Mouse (Mus musculus) hindbrain, embryonic 12.5 days (tissue): ENCODE measurements at regions not wholly inside any gene's neighbourhood (a gene's known extent, or its start where the extent isn't known, plus 50 kb on each side); places are given as distances from the start of the nearest gene placed in this dataset. TPM values are rescaled to one million over a fixed set of nuclear protein-coding genes. Genes with fewer than 3 reads are reported as not detected.
A peak's percentile ranks its signal among the peaks of the same experiment; 100 is the strongest.

ENCODE experiments used
- ATAC-seq: fragments of 200-750 bp; cut with Nextera tagmentation; 2 replicates; pipeline ENCODE4 v1.8.0; 2017; ENCODE audit warnings: moderate TSS enrichment; ENCODE audit not compliant: low FRiP score
- H3K27ac ChIP-seq: fragments of 300-500 bp; sonication (generic); 2 replicates; pipeline ENCODE4 v1.5.1; 2016; ENCODE audit warnings: mild to moderate bottlenecking
- H3K27me3 ChIP-seq: fragments of 300-500 bp; sonication (generic); 2 replicates; pipeline ENCODE4 v1.6.1; 2016; ENCODE audit warnings: mild to moderate bottlenecking
- H3K36me3 ChIP-seq: fragments of 300-500 bp; sonication (generic); 2 replicates; pipeline ENCODE4 v1.6.1; 2016; ENCODE audit warnings: mild to moderate bottlenecking
- H3K4me1 ChIP-seq: fragments of 300-500 bp; sonication (generic); 2 replicates; pipeline ENCODE4 v1.6.1; 2016
- H3K4me2 ChIP-seq: fragments of 300-500 bp; sonication (generic); replicated peaks from 2 replicates; pipeline ENCODE4 v1.6.1; 2016; ENCODE audit warnings: mild to moderate bottlenecking
- H3K4me3 ChIP-seq: fragments of 300-500 bp; sonication (generic); 2 replicates; pipeline ENCODE4 v1.5.1; 2016; ENCODE audit warnings: mild to moderate bottlenecking
- H3K9ac ChIP-seq: fragments of 300-500 bp; sonication (generic); 2 replicates; pipeline ENCODE4 v1.6.1; 2016; ENCODE audit warnings: mild to moderate bottlenecking, moderate library complexity
- H3K9me3 ChIP-seq: fragments of 300-500 bp; sonication (generic); replicated peaks from 2 replicates; pipeline ENCODE4 v1.6.1; 2016; ENCODE audit warnings: mild to moderate bottlenecking
- WGBS: fragments of 180-500 bp; shearing (Covaris S2); methylation state at CpG from one replicate; pipeline ENCODE4 v1.1.7; 2016; 5-methylcytosine and 5-hydroxymethylcytosine counted together
- microRNA-seq: library from miRNA; unstranded; fragments of <30 nt; microRNA quantifications from one replicate; pipeline ENCODE4, GENCODE M21; 2017

DNA sequence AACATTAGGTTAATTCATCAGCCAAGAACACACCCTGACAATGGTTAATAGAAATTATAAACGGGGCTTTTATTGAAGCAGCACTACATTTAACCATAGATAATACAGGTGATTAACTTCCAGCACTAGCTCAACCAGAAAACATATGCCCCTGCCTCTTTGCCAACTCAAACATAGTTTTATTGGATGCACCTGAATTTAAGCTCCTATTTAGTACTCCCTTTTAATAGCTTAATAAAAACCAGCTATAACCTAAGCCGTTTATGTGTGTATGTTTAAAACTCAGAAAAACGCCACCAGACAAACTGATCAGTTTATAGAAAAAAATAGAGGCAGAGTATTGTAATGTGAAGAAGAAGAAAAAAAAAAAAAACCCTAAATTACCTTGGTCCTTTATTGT, 1201.4 kb downstream of the A830018L16Rik start:
- Histone ChIP-seq H3K9ac (no peak overlapping the region), H3K36me3 (no peaks in the 10 kb centered on the region), H3K4me3 (no peak overlapping the region), H3K4me2 (no peak overlapping the region), H3K27ac (no peak overlapping the region), H3K9me3 (no peaks in the 10 kb centered on the region), H3K4me1 (no peaks in the 10 kb centered on the region), H3K27me3 (no peaks in the 10 kb centered on the region)
- 87% methylated on average over 3 of the region's 3 CpGs for WGBS
- no peak for ATAC-seq

DNA sequence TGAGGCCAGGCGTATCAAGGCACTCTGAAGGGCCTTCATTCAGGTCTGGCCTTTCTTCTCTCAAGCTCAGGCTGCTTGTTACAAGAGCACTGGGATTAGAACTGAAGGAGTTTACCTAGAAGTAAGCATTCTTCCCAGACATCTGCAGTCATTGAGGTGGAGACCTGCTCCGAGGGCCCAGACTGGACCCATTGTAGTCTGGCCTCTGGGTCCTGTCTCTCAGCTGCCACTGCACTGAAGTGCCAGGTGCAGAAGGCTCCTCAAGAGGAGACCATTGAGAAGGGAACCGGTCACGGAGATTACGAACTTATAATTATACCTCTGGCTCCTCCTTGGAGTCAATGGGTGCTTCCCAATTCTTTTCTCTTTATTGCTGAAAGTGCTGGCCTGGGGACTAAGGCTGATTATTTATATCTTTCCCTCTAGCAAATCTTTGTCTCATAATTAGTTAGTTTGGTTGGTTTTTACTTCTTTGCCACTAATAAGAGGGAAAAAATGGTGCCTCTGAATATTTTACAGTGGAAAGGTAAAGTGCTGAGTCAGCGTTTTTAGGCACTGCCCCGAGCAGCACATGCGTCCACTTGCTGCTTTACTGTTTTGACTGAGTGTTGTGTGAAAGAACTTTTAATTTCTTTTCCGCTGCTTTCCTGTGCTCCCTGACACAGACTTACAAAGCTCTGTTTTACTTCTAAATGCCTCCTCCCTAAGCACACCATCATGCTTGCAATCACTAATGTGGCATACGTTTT, 1202.0 kb downstream of the A830018L16Rik start:
- Histone ChIP-seq H3K4me2 (no peak overlapping the region), H3K36me3 (no peaks in the 10 kb centered on the region), H3K27me3 (no peaks in the 10 kb centered on the region), H3K4me3 (no peak overlapping the region), H3K27ac (no peak overlapping the region), H3K9ac (no peak overlapping the region), H3K9me3 (no peaks in the 10 kb centered on the region), H3K4me1 (no peaks in the 10 kb centered on the region)
- 85% methylated on average over 10 of the region's 10 CpGs for WGBS
- ATAC-seq, result no peak

DNA sequence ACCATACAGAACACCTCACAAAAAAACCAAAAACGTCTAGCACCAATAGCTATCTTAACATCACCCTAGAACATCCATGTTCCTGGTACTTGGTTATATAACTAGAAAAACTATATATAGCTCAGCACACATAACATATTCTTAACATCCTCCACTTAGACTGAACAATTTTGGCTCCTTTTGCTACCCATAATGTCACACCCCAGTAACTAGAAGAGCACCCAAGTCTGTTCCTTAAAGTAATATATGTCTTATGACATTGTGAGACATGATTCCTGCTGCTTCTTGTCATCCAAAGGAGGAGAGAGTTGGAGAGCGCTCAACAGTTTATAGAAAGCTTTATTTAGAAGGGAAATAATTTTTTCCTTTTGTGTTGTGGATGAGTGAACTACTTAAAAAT, 1206.1 kb downstream of the A830018L16Rik start:
- Histone ChIP-seq H3K27me3 (no peaks in the 10 kb centered on the region), H3K9ac (no peak overlapping the region), H3K36me3 (no peaks in the 10 kb centered on the region), H3K9me3 (no peaks in the 10 kb centered on the region), H3K27ac (no peak overlapping the region), H3K4me2 (no peak overlapping the region), H3K4me3 (no peak overlapping the region), H3K4me1 (no peaks in the 10 kb centered on the region)
- 88% methylated on average over 2 of the region's 2 CpGs for WGBS
- no peak for ATAC-seq

DNA sequence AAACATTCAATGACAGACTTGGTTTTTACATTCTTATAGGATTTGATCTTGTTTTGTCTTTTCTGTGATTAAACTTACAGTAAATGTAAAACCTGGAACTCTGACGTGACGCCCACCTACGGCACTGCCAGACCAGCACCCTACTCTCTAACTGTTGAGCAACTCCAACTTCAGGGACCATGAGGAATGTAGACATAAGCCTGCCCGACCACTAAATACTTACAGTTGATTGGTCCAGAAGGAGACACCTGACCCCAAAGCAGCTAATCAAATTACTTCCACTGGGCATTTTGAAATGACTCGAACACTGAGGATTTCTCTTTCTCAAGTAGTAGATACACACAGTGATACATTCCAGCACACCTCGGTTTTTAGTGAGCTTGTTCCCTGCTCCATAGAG, 1206.9 kb downstream of the A830018L16Rik start:
- no peaks in the 10 kb centered on the region for H3K36me3 ChIP-seq
- no peaks in the 10 kb centered on the region for H3K4me1 ChIP-seq
- no peak overlapping the region for H3K4me3 ChIP-seq
- no peak overlapping the region for H3K4me2 ChIP-seq
- no peak for ATAC-seq
- no peaks in the 10 kb centered on the region for H3K9me3 ChIP-seq
- WGBS, result 83% methylated on average over 6 of the region's 6 CpGs
- H3K27me3 ChIP-seq, result no peaks in the 10 kb centered on the region
- no peak overlapping the region for H3K9ac ChIP-seq
- H3K27ac ChIP-seq, result no peak overlapping the region

DNA sequence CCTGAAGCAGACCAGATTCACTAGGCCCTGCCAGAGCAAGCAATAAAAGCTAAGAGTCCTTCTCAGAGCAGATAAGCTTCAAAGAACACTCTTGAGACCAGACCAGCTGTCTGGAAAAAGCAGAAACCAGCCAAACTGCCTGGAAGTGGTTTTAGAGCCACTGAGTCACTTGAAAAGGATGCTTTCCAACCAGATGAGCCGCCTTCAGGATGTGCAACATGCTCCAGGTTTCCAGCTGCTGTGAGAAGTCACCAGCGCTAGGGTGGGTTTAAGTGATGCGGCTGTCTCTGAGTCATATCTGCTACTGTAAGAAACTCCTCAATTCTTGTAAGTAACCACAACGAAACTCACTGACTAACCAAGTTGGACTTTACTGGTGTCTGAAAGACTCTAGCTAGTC, 1209.3 kb downstream of the A830018L16Rik start:
- ATAC-seq, result no peak
- 85% methylated on average over 4 of the region's 4 CpGs for WGBS
- Histone ChIP-seq H3K9me3 (no peaks in the 10 kb centered on the region), H3K27ac (no peak overlapping the region), H3K4me1 (no peaks in the 10 kb centered on the region), H3K4me2 (no peak overlapping the region), H3K27me3 (no peaks in the 10 kb centered on the region), H3K36me3 (no peaks in the 10 kb centered on the region), H3K9ac (no peak overlapping the region), H3K4me3 (no peak overlapping the region)

DNA sequence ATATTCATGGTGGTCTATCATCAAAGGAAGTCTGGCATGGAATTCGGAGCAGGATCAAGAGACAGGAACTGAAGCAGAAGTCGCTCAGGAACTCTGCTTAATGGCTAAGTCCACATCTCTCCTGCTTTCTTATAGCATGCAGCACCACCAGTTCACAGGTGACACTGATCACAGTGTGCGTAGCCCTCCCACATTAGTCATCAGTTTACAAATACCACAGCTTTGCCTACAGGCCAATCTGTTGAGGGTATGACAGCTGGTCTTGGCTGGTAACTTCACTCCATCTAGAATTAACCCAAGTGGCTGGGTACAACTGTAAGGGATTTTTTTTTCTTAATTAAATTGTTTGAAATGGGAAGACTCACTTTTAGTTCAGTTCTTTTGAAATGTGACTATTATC, 1219.1 kb downstream of the A830018L16Rik start:
- Histone ChIP-seq H3K4me3 (no peak overlapping the region), H3K36me3 (no peaks in the 10 kb centered on the region), H3K27me3 (peaks cover 3% of the 10 kb centered on the region), H3K27ac (no peak overlapping the region), H3K9me3 (no peaks in the 10 kb centered on the region), H3K9ac (no peak overlapping the region), H3K4me2 (no peak overlapping the region), H3K4me1 (peaks cover 8% of the 10 kb centered on the region; the same call in 1 of the 2 replicates)
- 93% methylated on average over 3 of the region's 3 CpGs for WGBS
- ATAC-seq, result no peak

DNA sequence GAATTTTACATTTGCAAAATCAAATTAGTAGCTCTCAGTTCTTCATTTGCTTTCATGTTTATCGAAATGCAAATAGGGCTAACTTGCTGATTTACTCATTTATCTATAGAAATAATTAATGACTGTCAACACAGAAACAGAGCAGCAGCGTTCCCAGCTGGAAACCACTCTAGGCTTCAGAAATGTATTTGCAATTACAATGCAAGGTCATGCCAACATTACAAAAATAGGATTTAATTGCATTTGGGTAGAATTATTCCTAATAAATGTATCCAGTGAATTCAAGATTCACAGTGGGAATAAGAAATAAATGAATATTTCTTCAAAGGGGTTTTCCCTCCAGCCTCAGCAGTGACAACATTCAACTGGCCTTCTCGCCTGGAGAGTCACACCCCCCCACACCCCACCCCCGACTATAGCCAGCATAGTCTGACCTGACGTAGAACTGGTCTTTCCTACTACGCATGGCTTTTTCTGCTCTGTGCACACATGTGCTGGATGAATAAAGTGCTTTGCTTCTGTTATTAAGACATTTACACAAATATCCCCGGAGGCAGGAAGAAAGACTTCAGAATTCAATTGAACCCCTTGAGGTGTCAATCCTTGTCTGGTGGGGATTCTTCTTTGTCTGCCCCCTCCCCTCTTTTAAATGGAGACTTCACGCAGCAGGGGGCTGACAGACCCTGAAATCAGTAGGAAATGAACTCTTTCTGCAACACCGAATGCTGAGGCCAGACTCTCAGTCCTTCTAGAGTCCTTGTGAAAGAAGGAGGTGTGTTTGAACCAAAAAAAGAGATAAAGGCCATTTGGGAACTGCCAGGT, 1222.6 kb downstream of the A830018L16Rik start:
- WGBS, result 18% methylated on average over 9 of the region's 9 CpGs
- no peak overlapping the region for H3K27ac ChIP-seq
- H3K4me3 ChIP-seq, result no peak overlapping the region
- ATAC-seq, result peak; percentile 90
- H3K9ac ChIP-seq, result no peak overlapping the region
- H3K36me3 ChIP-seq, result no peaks in the 10 kb centered on the region
- H3K27me3 ChIP-seq, result peaks cover 19% of the 10 kb centered on the region
- H3K4me2 ChIP-seq, result peak overlapping the region; percentile 5; the same call in 1 of the 2 replicates
- no peaks in the 10 kb centered on the region for H3K9me3 ChIP-seq
- peaks cover 8% of the 10 kb centered on the region; the same call in 1 of the 2 replicates for H3K4me1 ChIP-seq

DNA sequence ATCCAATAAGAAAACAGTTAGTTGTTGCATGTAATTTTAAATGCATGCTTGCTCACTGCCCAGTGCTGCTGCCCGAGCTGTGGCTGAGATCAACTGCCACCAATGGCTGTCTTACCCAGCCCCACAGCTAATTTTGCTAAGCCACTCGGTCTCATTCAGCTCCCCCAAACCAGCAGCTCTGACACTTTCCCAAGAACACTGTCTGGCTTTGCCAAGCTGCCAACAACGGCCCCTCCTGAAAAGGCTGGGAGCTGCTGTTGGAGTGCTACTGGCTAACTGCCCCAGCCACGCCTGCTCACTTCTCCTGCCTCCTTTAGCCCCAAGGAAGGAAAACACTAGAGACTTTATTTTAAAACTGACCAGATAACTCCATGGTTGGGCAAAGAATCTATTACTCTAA, 1227.1 kb downstream of the A830018L16Rik start:
- no peak for ATAC-seq
- H3K4me3 ChIP-seq, result no peak overlapping the region
- peaks cover 15% of the 10 kb centered on the region; the same call in 1 of the 2 replicates for H3K27me3 ChIP-seq
- H3K4me1 ChIP-seq, result peaks cover 8% of the 10 kb centered on the region; the same call in 1 of the 2 replicates
- WGBS, result 78% methylated on average over 4 of the region's 4 CpGs
- H3K27ac ChIP-seq, result no peak overlapping the region
- H3K9ac ChIP-seq, result no peak overlapping the region
- H3K9me3 ChIP-seq, result no peaks in the 10 kb centered on the region
- no peaks in the 10 kb centered on the region for H3K36me3 ChIP-seq
- H3K4me2 ChIP-seq, result no peak overlapping the region

Small RNA genes in the stretch of these regions (microRNA-seq; reads per million reads assigned to microRNA genes)
- gene Mir6341, result not detected
